Mouse (Mus musculus): Measurements from ENCODE around the gene Arpc4. TPM values are rescaled to one million over a fixed set of nuclear protein-coding genes. Genes with fewer than 3 reads are reported as not detected.
A peak's percentile ranks its signal among the peaks of the same experiment; 100 is the strongest.
"Not testable (repeated sequence)": the region's sequence is repeated elsewhere in the genome, so short reads cannot be mapped to it uniquely, and the experiment has no call there.

Arpc4 gene
- polyA plus RNA-seq (2015; fragmentation: Nextera tagmentation; extraction: Ambion mirVana): 528 and 562 TPM in 2 replicates

DNA sequence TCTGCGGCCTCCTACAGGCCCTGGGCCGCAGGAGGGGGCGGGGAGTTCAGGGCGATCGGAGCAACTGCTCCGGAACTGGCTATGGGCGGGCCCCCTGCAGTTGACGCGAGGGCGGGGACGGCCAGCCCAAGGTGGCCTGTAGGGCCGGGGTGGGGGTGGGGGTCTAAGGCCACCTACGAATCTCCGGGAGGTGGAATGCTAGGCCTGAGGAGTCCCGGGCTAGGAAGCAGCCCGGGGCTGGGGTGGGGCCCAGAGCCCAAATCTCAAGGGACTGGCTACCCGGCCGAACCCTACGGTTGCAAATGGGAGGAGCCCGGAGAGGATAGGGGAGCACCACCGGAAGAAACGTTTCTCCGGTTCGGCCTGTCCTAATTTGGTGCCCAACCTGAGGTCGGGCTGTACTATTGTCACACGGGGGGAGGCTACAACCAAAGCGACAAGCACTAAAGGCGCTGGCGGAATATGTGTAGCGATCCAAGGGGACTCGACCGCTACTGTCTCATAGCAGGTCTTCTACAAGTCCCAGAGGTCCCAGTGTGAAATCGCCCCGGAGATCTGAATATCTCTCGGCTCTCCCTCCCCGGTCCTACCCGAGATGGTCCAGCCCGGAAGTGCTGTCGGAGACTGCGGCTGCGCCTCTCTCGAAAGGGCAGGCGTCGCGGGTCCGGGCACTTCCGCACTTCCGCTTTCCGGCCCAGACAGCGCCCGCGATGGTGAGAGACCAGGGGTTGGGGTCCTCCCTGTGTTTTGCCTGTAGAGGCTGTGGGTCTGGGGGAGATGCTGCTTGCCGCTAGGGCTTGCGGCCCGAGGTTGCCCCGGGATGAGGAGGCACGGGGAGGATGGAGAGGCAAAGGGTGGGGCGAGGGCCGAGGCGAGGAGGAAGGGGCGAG is at the start of gene Arpc4, which contains the start of gene Tada3:
TSS of gene Arpc4 (plus strand) at position 620 of the 890 bp plus-strand sequence.
TSS of gene Tada3 (minus strand) at position 388 of the 890 bp plus-strand sequence.
- peak; percentile 92 for DNase-seq (ENCODE audit: low spot score)

DNA sequence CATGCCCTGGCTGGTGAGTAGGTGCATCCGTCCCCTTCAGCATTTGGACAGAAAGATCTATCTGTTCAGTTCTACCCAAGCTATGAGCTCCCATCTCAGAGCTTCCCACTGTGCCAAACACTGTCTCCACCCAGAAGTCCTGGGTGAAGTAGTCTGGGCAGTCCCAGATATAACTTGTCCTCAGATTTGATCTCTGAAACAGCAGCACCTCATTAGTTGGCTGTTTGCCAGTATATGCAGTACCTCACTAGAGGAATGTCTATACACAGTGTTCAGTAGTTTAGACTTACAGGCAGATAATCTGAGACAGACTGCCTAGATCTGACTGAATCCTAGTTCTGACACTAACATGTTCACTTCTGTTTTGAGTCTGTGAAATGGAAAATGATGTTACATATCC is 48.5 kb upstream of the Arpc4 start:
- no peak for DNase-seq (ENCODE audit: low spot score)

DNA sequence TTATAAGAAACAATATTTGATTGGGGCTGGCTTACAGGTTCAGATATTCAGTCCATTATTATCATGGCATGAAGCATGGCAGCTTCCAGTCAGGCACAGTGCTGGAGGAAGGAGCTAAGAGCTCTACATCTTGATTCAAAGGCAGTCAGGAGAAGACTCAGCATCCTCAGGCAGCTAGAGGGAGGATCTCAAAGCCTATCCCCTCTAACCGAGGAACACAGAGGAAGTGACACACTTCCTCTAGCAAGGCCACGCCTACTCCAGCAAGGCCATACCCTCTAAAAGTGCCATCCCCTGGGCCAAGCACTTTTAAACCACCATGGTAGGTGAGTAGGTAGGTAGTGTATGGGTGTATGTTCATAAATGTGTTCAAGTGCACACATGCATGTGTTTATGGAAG is 47.4 kb upstream of the Arpc4 start:
- peak; percentile 72 for DNase-seq (ENCODE audit: low spot score)

DNA sequence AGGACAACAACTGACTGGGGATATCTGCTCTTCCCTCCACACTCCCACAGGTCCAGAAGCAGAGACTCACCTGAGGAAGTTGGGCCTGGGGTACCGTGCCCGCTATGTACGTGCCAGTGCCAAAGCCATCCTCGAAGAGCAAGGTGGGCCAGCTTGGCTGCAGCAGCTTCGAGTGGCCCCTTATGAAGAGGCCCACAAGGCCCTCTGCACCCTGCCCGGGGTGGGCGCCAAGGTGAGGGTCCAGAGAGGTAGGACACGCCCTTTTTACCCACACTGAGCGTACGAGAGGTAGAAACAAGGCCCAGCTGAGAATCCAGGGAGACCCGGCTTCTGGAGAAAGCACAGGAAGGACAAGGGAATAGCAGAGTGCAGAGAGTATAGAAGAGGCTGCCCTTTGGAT is 46.2 kb upstream of the Arpc4 start:
- DNase-seq (ENCODE audit: low spot score): no peak

DNA sequence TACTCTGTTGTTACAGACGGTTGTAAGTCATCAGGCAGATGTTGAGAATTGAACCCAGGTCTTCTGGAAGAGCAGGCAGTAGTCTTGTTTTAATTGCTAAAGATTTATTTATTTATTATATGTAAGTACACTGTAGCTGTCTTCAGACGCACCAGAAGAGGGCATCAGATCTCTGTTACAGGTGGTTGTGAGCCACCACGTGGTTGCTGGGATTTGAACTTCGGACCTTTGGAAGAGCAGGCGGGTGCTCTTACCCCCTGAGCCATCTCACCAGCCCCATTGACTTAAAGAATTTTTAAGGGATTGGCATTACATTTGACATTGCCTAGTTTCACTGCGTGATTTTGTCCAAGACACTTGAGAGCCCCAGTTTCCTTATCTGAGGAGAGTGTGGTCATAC is 45.2 kb upstream of the Arpc4 start:
- DNase-seq (ENCODE audit: low spot score): not testable (repeated sequence)

DNA sequence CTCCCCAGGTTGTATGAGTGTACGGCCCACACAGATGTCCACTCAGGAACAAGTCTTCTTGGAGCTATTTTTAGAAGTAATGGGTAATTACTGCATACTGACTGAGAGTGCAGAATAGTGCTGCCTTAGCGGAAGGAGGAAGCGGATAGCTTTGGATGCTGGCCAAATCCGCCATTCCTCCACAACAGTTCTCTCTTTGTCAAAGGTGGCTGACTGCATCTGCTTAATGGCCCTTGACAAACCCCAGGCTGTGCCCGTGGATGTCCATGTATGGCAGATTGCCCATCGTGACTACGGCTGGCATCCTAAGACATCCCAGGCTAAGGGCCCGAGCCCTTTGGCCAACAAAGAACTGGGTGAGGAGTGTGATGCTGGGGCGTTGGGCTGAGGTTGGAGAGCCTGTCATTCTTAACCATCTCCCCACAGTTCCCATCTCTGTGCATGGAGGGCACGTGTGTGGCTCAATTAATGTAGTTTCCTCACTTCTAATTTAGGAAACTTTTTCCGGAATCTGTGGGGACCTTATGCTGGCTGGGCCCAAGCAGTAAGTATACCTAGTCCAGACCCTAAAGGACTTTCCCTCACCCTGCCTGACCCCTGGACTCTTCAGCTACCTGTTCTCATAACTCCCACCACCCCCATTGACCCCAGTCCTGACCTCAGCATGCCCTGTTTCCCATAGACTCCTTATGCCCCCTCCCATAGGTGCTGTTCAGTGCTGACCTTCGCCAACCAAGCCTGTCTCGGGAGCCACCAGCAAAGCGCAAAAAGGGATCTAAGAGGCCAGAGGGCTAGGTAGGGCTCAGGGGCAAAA is 44.6 kb upstream of the Arpc4 start:
- DNase-seq (ENCODE audit: low spot score): no peak

DNA sequence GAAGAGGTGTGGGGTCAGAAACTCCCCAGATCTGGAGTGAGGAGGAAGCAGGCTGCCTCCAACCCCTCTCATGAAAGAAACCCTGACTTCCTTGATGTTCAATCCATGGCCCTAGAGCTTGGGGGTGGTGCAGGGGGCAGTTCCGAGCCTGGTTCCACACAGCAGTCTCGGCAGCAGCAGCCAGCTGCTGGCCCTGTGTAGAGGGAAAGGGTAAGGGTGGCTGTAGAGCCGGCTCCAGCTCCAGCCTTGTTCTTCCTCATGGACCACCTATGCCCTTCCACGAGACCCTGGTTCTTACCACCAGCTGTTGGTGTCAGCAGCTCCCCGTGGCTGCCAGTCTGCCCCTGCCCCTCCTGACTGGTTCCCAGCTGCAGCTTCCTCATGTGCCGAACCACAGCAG is 43.7 kb upstream of the Arpc4 start:
- DNase-seq (ENCODE audit: low spot score): no peak

DNA sequence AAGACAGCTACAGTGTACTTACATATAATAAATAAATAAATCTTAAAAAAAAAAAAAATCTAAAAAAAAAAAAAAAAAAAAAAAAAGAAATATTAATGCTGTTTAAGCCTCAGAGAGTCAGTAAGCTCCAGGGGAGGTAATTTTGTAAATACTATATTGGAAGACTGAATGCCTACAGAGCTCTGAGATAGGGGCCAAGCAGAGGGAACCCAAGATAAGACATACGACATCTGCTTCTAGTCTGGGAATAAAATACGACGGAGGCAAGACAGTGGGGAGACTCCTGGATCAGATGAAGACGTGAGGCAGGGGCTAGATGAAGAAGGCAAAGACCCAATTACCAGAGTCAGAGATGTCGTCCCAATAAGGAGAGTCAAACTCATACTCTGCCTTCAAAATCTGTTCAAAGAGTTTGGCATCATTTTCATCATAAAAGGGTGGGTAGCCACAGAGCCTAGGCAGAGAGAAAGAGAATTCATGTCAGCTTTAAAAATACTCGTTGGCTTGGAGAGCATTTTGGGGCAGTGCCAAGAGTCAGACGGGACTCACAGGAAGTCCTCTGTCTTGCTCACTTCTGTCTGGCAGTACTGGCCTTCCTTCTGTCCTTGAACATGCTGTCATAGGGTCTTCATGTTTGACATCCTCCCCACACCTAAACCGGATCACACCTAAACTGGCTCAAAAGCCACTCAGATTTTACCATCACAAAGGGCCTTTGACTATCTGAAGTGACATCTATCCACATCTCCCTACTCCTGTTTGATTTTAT is 40.9 kb upstream of the Arpc4 start:
- DNase-seq (ENCODE audit: low spot score): no peak

DNA sequence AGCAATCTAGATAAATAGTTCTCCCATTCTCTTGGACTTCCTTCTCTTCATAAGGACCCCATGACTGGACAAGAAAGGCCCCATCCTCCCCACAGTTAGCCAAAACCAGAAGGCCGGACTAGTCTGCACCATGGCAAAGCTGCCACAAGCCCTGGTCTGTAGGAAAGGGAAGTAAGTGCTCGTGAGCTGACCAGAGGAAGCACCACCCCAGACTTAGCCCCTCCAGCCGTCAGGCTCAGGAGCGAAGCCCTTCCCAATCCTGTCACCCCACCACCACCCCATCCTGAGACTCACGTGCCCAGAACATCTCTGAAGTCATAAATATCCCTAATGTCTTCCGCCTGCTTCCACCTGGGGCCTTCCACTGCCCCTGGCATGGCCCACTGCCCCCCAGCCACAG is 36.3 kb upstream of the Arpc4 start:
- DNase-seq (ENCODE audit: low spot score): no peak

DNA sequence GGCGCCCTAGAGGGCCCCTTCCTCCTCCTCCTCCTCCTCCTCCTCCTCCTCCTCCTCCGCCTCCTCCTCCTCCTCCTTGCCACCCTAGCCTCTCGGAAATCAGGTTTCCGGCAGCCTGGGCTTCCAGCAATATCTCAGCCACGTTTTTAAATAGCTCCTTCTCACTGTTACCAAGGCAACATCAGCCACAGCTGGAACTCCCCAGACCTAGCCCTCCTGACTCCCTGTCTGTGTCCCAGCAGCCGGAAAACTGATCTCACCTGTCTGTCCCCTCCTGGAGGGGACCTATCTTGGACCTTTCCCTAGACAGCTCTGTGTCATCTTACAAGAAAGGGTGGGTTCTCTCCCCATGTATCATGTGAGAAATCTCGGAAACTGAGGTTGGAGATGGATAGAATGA is 35.6 kb upstream of the Arpc4 start:
- no peak for DNase-seq (ENCODE audit: low spot score)

DNA sequence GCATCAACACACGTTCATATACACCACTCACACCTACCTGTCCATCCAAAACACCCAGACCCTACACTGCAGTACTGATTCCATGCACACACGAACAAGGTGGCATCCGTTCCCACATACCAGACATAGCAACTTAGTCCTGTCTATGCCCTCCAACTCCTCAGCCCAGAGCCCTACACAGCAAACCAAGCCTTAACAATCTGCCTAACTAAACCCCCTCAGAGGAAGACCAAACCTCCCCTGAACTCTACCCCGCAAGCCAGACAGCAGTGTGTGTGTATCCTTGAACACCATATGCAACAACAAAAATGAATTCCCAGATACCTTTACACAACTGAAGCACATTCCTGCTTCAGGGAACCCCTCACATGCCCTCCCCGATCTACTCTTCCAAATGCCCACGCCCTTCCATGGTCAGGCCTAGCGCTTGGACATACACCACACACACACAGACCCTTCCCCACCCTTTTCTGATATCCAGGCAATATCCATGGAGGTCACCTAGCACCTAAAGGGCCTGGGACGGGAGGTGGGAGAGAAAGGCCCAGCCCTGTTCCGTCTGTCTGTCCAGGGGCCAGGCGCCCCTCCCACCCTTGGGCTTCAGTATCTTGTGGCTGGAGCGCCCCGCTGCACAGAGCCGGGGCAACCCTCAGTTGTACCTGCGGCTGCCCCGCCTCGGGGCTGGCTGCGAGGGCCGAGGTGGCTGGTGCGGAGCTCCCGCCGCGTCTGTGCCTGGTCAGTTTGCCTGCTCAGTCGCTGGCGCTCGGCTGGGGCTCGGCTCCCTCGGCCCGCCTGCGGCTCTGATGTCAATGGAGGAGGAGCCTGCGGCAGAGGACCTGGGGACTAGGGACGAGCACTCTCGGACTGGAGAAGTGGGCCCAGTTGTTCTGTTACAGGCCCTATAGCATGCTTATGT is 34.5 kb upstream of the Arpc4 start, which contains the start of gene Camk1:
TSS of gene Camk1 (minus strand) at position 808 of the 916 bp plus-strand sequence.
- DNase-seq (ENCODE audit: low spot score): no peak

DNA sequence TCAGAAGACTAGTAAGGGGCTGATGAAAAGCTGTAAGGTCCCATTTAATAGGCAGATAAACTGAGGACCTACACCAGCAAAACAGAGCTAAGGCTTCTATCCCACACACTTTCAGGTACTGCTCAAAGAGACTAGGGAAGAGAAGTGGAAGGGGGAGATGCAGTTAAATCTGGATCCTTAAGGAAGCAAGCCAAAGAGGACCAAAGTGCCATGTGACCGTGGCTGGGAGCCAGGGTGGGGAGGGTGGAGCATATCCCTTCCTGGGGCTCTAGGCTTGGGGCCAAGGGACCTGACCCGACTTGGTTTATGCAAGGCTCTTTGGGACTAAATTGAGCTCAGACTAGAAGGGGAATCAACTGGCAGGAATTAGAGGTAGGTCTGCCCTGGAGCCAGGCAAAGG is 33.6 kb upstream of the Arpc4 start:
- no peak for DNase-seq (ENCODE audit: low spot score)

DNA sequence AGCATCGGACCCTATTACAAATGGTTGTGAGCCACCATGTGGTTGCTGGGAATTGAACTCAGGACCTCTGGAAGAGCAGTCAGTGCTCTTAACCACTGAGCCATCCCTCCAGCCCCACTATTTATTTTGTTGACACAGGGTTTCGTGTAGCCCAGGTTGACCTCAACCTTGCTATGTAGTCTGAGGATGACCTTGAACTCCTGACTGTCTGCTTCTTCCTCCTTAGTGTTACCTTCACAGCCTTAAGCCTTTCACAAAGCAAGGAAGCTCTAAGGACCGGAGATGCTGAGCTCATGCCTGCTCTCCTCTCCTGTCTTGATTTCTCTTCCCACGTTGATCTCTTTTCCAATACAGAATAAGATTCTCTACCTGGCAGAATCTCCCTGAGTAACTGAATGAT is 31.0 kb upstream of the Arpc4 start:
- no peak for DNase-seq (ENCODE audit: low spot score)

DNA sequence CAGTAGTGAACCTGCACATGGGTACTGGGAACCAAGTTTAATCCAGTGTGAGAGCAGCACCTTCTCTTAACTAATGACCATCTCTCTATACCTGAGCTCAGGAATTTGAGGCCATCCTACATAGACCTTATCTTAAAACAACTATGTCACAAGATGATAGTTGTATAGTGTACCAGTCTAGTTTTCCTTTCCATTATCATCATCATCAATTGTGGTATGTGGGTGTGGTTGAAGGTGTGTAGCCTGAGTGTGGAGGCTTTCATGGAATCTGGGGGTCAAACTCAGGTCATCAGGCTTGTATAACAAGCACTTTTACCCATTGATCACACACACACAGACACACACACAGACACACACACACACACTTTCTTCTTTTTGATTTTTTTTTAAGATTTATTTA is 27.4 kb upstream of the Arpc4 start:
- DNase-seq (ENCODE audit: low spot score): no peak

DNA sequence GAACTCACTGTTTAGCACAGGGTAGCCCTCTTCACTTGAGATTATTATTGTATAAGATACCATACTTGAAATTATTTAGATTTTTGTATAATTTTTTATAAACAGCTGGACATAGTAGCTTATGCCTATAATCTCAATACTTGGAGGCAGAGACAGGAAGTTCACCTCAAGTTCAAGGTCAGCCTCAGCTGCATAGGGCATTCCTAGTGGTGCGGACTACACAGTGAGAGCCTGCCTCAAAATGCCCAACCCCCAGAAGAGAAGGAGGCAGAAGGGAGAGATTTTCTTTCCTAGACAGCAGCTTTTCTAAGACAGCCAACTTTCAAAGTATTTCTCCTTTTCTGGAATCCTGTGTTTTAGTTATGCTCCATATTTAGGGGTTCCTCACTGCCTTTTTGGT is 26.8 kb upstream of the Arpc4 start:
- no peak for DNase-seq (ENCODE audit: low spot score)

DNA sequence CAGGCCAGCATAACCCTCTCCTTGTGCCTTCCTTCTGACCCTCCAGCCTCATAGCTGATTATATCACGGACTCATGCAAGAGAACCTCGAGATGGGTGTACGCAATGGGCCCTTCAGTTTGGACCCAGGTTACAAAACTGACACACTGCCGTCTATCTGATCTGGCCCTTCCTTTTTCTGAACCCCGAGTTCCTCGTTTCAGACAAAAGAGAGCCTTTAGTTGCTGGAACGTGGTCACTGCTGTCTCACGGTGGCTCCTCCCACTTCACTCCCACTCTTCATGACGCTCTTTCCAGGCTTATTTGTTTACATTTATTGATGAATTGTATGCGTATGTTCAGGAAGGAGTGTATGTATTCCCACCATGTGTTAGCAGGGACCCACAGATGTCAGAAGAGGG is 26.3 kb upstream of the Arpc4 start:
- DNase-seq (ENCODE audit: low spot score): no peak

DNA sequence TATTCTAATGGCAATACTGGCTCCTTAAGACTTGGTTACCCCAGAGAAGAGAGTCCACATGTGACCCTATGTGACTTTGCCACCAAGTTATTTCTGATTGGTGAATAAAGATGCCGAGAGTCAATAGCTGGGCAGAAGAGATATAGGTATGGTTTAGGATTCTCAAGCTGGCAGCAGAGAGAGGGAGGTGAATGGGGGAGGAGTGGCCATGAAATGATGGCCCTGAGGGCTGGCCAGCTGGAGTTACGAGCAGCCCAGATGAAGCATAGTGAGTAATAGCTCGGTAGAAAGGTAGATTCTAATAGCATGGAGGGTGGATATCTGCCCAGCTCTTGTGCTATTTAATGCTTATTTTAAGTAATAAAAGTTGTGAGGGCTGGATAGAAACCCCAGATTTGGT is 25.1 kb upstream of the Arpc4 start:
- DNase-seq (ENCODE audit: low spot score): no peak

DNA sequence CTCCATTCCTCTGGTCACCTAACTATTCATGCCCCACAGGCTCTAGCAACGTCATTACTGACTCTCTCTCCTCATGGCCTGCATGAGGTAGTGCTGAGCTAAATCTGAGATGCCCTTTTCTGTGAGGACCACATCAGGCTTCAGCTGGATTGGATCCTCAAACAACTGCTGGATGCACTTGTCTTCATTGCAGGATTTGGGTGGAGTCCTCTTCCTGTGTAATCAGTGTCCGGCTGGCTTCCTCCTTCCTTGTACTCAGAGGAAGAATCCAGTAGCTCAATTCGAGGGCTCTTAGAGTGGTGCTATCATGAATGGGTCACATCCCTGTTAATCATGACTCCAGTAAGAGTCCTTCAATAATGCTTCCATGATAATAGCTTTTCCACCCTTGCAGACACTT is 24.2 kb upstream of the Arpc4 start:
- DNase-seq (ENCODE audit: low spot score): no peak

DNA sequence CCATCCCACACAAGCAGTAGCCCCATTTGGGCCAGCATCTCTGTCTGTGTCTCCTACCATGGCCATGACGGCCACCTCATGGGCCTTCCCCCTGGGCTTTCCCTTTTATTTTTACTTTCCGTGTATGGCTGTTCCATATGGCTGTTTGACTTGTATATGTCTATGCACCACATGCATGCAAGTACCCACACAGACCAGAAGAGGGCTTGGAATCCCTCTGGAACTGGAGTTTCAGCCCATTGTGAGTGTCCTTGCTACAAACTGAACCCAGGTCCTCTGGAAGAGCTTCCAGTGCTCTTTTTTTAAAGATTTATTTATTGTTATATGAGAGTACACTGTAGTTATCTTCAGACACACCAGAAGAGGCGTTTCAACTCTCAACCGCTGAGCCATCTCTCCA is 16.4 kb upstream of the Arpc4 start:
- DNase-seq (ENCODE audit: low spot score): no peak

DNA sequence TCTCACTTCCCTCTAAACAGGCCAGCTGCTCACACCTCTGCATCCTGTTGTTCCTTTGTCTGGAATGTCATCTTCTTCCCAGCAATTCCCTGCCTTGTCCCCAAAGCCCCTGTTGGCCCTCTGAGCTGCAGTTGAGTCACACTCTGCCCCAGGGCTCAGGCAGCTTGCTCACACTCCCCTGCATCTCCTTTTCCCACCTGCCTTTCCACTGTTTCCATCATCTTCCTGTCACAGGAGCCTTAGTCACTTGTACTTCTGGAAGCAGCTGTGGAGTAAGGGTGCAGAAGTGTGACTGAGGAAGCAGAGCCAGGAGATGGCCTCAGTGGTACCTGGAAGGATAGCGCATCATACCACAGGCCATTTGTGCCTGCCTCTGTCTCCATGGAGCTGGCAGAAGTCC is 15.7 kb upstream of the Arpc4 start:
- DNase-seq (ENCODE audit: low spot score): no peak

All from thymus, postnatal 0 days (tissue).